Mouse (Mus musculus) brain, embryonic 14.5 days (tissue): ENCODE data around the gene Kcnj2.

Experiments used
- CTCF ChIP-seq: fragments of 200-500 bp; IDR thresholded peaks from 2 replicates; pipeline ENCODE4 v1.5.1; 2012; ENCODE audit warnings: inconsistent platforms, mild to moderate bottlenecking, moderate library complexity, borderline replicate concordance; ENCODE audit not compliant: insufficient read depth, insufficient read length; ENCODE audit errors: extremely low read depth
- POLR2A ChIP-seq: fragments of 200-500 bp; IDR thresholded peaks from 2 replicates; pipeline ENCODE4 v1.6.1; 2012; ENCODE audit warnings: mild to moderate bottlenecking, inconsistent platforms, borderline replicate concordance; ENCODE audit not compliant: poor library complexity, insufficient read depth, insufficient read length, severe bottlenecking; ENCODE audit errors: extremely low read depth

GRCm38 (mm10) chr11:111091117-111091516, 25.2 kb downstream of the Kcnj2 start:
- TF ChIP-seq CTCF (no peak), POLR2A (no peak)
